Mouse (Mus musculus) testis, postnatal 10 days (tissue): ENCODE measurements at regions not wholly inside any gene's neighbourhood (a gene's known extent, or its start where the extent isn't known, plus 50 kb on each side); places are given as distances from the start of the nearest gene placed in this dataset.

Experiments
- DNase-seq: peaks from one replicate; pipeline ENCODE4 v3.0.0; 2021; ENCODE audit warnings: low spot score

DNA sequence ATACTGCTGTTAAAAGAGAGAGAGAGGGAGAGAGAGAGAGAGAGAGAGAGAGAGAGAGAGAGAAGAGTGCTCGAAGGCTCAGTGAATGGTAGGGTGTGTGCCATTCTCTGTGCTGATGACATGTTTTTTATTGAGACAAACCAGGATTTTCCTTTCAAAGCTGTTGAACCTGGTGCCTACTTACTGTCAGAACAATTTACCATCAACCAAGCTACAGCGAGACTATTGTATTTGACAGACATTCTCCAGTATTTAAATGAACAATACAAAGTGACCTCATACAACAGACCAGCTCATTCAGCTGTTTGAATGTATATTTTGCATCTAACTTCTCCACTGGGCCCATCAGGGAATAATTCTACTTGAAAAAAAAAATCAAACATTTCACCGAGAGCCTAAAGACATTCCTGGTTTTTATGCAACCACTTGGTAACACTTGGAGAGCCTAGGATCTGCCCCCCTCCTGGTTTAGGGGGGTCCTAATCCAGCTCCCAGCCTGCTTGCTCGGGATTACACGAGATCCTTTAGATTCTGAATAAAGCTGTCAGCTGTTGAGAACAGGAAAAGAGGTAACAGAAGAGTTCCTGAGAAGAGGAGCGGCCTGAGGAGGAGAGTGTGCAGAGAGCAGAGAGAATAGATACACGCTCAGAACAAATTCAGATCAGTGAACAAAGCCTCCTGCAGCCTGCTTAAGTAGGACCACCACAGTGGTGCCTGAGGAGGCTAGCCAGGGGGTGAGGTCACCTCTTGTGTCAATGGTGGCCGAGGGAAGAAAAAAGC lies 117.3 kb downstream of the Anapc10 start:
- DNase-seq: no peak

DNA sequence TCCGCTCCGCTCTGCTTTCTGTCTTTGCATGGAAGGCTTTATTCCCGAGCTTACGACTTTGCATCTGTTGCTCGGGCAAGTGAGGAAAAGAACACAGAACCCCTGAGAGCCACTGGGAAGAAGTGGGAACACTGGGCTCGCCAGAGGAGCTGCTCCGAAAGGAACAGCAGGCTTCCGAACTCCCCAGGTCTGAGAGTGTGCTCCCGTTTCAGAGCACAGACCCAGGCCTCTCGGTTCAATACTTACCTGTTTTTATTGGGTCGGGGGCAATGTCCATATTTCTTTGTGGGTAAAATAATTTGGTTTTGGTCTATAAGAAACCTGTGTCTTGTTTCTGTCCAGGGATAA lies 117.9 kb downstream of the Anapc10 start:
- DNase-seq: no peak

DNA sequence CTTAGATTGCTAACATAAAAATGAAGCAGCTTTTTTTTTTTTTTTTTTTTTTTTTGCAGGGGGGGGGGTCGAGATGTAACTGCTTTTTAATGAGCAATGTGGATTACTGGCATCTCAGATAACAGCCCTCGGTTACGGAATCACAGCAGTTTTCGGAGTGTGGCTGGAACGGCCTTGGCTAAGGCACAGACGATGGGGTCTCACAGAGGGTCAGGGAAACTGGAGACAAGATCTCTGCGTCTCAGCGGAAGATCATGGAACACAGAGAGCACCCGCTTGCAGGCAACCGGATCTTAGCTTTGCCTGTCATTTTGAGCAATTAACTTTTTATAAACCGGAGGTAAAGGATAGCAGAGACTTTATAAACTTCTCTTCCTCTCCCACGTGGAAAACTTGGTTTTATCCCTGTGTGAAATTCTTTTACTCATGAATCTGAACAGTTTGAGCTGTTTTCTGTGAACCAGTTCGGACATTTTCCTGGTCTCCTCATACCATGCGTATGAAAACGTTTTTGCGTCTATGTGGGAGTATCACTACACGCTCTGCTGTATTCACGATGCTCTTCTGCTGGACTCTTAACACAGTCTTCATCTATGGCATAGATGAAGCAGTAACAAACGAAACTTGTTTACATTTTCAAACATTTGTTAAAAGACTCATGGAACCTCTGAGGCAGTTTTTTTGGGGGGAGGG lies 118.5 kb downstream of the Anapc10 start:
- peak; percentile 41 for DNase-seq

DNA sequence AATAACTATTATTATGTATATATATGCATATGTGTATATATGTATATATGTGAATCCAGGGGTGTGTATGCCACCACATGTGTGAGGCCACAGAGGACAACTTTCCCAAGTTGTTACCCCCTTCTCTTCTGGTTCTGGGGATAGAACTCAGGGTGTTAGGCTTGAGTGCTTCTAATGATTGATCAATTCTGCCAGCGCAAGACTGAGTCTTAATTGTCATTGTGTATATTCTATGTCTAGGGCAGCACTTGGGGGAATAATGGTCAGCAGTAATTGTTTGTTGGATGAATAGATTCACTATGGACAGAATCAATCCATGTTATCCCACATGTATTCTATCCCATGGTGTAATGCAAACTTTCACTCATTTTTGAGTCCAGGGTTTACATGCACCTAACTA lies 127.3 kb downstream of the Anapc10 start:
- no peak for DNase-seq

DNA sequence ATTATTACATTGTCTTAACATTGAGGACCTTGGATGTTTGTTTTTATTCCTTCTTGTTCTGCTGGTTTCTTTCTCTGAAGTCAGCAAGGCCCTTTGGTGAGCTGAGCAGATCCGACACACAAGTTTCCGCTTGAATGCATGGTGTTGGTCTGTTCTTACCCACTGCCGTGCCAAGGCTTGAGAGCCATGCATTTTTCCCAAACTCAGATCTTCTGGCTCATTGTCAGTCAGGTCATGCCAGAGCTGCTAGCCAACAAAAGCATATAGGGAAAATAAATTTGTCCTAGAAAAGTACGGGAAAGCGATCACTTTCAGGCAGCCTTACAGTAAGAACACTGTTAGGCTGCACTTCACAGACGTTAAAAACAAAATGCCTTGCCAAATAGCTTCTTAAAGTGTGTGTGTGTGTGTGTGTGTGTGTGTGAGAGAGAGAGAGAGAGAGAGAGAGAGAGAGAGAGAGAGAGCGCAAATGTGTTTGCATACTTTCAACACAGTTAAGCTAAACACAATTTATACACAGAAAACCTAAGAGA lies 138.4 kb downstream of the Anapc10 start:
- DNase-seq: no peak

DNA sequence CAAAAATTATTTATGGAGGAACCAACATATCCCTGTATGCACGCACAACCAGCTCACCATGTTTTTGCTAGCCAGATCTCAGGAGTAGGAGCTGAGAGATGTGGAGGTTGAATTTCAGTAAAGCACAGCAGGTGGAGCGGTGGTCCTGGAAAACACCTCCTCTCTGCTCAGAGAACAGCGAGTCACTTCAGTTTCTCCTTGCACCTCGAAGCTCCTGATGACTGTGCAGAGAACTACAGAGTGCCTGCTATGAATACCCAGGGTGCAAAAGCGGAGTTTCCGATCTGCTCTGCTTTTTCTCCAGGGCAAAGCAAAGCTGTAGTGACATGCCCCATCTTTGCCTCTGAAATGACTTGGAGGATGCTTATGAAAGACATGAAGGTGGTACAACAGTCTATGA lies 138.9 kb downstream of the Anapc10 start:
- DNase-seq: no peak

DNA sequence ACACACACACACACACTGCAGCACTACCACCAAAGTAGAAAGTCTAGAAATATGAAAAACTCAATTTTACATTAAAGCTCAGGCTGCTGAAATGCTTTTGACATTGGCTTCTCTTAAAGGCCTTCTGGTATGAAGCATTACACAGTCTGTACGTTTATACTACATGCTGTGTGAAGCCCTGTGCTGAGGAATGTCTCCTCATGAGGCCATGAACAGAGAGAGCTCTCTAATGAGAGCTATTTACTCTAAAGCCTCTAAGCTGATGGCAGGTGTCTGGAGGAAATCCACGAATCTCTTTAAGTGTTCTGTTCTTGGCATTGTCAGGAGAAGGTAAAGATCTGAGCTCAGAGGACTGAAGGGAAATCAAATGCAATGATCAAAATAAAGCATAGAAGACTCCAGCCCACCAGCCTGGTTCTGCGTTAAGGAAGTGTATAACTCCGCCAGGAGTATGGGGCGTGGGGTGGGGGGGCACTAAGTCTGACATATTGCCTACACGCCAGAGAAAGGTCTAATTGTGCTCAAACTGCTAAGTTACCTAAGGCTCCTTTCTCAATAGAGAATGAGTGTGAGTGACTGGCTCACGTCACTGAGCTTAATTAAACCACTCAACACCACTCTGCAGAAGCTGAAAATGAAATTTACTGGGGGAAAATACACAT lies 160.9 kb downstream of the Anapc10 start:
- no peak for DNase-seq

DNA sequence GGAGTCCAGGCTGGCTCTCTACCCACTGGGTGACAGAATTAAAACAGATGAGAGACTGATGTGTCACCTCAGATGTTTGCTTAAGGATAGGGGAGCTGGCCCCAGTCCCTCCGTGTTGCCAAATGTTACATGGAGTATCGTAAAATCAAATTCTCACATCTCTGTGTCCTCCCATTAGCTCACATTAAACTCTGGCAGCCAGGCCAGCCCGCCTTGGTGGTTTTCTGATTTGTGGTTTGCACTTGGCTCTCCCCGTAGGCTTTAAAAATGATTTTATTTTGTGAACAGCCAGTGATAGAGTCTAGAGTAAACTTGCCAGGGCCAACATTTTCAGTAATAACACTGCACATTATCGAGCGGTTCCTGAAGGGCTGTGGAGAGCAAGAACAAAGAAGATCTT lies 149.8 kb downstream of the Hhip start:
- no peak for DNase-seq
